Mouse (Mus musculus) embryonic fibroblast, embryonic 13.5 days (primary cell): Measurements from ENCODE around the gene Gm47841. TPM values are rescaled to one million over a fixed set of nuclear protein-coding genes. Genes with fewer than 3 reads are reported as not detected.
A peak's percentile ranks its signal among the peaks of the same experiment; 100 is the strongest.

Experiments
- H3K27ac ChIP-seq: 2 replicates; pipeline ENCODE4 v1.5.1; 2012; ENCODE audit warnings: low read length, control low read depth, inconsistent platforms; ENCODE audit not compliant: insufficient read depth
- H3K4me1 ChIP-seq: 2 replicates; pipeline ENCODE4 v1.6.1; 2011; ENCODE audit warnings: low read length; ENCODE audit not compliant: control insufficient read depth, insufficient read depth
- H3K4me3 ChIP-seq: 2 replicates; pipeline ENCODE4 v1.5.1; 2011; ENCODE audit warnings: mild to moderate bottlenecking, control low read depth, low read length; ENCODE audit not compliant: insufficient read depth
- CTCF ChIP-seq: IDR thresholded peaks from 2 replicates; pipeline ENCODE4 v1.5.1; 2011; ENCODE audit warnings: mild to moderate bottlenecking, control low read depth, low read length, moderate library complexity, borderline replicate concordance; ENCODE audit not compliant: insufficient read depth
- POLR2A ChIP-seq: IDR thresholded peaks from 2 replicates; pipeline ENCODE4 v1.6.1; 2011; ENCODE audit warnings: low read depth, mild to moderate bottlenecking, control low read depth, low read length, moderate library complexity
- polyA plus RNA-seq: library from polyadenylated mRNA; stranded (reverse); fragments of >200 nt; gene quantifications from 2 replicates; pipeline ENCODE4 v1.2.4, GENCODE M21; 2011; ENCODE audit warnings: low read depth; ENCODE audit not compliant: missing spikeins, insufficient read length

Gm47841 gene
- not detected in 2 replicates for polyA plus RNA-seq

- Histone ChIP-seq H3K4me3 (peak within 1 kb of the TSS; percentile 33), H3K27ac (no peak within 1 kb of the TSS), H3K4me1 (no peaks in the 10 kb centered on the region)
- TF ChIP-seq POLR2A, result no peak
Observed at GRCm38 (mm10) chr15:101047194-101047555, at the start of gene Gm47841. Gm47841 (minus strand) TSS chr15:101047397.

DNA sequence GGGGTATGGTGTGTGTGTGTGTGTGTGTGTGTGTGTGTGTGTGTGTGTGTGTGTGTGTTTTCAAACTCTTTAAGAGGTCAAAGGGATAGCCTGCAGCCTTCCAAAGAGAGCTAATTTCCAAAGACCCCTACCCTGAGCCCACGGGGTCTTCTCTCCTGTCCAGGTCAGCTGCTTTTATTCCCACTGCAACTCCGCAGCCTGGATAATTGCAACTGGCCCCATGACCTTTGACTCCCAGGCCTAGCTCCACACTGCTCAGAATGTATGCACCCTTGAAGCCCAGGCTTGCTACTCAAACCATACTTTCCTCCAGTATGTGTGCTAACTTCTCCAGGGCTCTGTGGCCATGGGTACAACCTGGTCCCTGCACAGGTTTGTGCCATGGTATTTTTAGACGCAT lies 48.2 kb upstream of the Gm47841 start:
- TF ChIP-seq CTCF, result no peak
- no peak for TF ChIP-seq POLR2A

GRCm38 (mm10) chr15:101094979-101095378 lies 47.8 kb upstream of the Gm47841 start:
- TF ChIP-seq CTCF (no peak), POLR2A (no peak)
- H3K4me1 ChIP-seq, result 0 out of 2 replicates have a peak, but pooled peaks cover 2% of the 10 kb centered on the region
- no peak overlapping the region for H3K4me3 ChIP-seq
- H3K27ac ChIP-seq, result no peak overlapping the region

More for the DNA sequence above, 48.2 kb upstream of the Gm47841 start:
- Histone ChIP-seq H3K27ac (no peak overlapping the region), H3K4me3 (no peak overlapping the region), H3K4me1 (0 out of 2 replicates have a peak, but pooled peaks cover 2% of the 10 kb centered on the region)

- Histone ChIP-seq H3K4me1 (0 out of 2 replicates have a peak, but pooled peaks cover 2% of the 10 kb centered on the region), H3K4me3 (no peak overlapping the region), H3K27ac (no peak overlapping the region)
- TF ChIP-seq CTCF (no peak), POLR2A (no peak)
Observed at GRCm38 (mm10) chr15:101093988-101094387, 46.8 kb upstream of the Gm47841 start.

DNA sequence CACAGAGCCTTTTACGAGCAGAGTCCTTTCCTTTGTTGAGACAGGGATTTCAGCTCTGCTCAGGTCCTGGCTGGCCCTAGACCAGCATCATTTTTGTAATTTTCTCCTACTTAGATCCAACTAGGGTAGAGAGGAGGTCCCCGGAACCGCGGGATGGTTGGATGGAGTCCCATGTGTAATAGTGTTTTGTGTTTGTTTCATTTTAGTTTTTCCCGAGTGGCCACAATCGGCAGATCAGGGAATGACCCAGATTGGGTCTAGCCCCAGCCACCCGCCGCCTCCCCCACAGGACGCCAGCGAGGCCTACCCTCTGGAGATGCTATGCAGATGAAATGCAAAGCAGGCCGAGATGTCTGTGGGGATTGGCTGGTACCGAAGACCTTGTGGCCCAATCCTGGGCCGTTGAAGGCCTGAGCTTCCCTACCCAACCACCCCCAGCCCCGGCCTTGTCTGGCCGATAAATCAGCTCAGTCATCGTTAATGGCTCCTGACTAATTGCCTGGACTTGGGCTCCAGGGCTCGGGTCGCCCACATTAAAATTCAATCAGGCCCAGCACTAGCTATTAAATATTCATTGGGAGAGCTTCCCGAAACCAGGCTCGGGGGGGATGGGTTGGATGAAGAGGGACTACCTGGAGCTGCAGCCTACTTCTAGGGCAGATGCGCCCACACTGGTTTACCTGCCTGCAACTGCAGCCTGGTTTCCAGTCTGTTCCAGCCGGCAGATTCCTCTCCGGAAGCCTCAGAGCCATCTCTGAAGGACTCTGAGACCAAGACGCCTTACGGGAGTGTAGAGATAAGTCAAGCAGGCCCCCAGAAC lies 45.8 kb upstream of the Gm47841 start:
- H3K4me3 ChIP-seq, result no peak overlapping the region
- no peak overlapping the region for H3K27ac ChIP-seq
- H3K4me1 ChIP-seq, result 0 out of 2 replicates have a peak, but pooled peaks cover 2% of the 10 kb centered on the region
- TF ChIP-seq CTCF (no peak), POLR2A (no peak)

DNA sequence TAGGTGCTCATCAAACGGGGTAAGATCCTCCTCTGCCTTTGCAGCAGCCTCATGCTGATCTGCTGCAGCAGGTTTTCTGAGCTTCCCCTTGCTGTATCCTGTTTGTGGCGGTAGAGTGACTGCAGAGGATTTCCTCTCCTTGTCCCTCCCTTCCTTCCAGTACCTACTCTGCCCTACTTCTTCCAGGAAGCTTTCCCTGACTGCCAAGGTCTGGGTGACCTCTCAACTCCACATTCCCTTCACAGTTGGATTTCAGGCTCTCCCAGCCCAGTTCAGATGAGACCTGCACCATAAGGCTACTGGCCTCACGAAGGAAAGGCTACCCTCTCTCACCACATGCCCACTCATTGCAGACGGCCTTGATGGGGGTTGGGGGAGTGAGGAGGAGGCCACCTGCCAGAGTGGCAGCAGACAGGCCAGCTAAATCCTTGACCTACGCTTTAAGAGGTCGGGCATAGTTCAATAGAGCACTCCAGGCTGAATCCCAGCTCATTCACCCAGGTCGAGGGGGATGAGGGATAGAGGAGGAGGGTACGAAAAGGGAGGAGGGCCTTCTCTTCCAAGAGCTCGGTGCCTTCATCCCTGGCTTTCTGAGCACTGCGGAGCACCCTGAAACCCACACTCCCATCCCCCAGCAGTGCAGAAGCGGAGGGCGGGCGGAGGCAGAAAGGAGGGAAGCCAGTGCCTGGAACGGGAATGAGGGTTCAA lies 45.1 kb upstream of the Gm47841 start:
- Histone ChIP-seq H3K4me3 (no peak overlapping the region), H3K4me1 (no peaks in the 10 kb centered on the region), H3K27ac (no peak overlapping the region)
- TF ChIP-seq CTCF (no peak), POLR2A (no peak)

DNA sequence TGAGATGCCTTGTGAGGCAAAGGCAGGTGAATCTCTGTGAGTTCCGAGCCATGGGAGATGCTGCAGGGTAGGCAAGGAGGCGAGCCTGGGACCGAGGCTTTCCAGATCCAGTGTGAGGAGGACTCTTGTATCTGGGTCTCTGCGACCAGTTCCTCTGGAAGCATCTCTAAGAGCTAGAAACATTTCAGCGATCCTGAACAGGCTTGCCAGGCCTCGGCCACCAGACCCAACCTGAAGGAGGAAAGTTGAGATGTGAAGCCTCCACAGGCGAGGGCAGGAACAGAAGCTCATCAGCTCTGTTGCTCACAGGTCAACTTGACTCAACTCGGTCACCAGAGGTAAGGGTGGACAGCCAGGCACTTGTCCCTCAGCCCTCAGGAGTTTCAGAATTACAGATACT lies 44.4 kb upstream of the Gm47841 start:
- Histone ChIP-seq H3K4me3 (no peak overlapping the region), H3K27ac (no peak overlapping the region), H3K4me1 (no peaks in the 10 kb centered on the region)
- no peak for TF ChIP-seq CTCF
- no peak for TF ChIP-seq POLR2A

DNA sequence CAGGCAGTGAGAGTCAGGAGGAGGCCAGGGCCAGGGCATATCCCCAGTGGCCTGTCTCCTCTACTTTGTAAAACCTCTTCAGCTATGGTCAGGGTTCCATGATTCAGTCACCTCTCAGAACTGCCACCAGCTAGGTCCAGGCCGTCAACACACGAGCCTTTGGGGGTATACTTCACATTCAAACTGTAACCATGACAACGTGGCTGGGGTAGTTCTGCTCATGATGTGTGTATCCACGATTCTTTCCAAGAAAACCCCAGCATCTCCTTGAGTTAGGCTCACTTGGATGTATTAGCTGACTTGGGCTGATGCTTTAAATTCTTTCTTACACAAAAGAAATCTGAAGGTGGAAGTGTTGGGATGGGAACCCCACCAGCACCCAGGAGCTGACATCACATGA lies 41.1 kb upstream of the Gm47841 start:
- H3K27ac ChIP-seq, result no peak overlapping the region
- no peak overlapping the region for H3K4me3 ChIP-seq
- no peak for TF ChIP-seq POLR2A
- no peaks in the 10 kb centered on the region for H3K4me1 ChIP-seq

DNA sequence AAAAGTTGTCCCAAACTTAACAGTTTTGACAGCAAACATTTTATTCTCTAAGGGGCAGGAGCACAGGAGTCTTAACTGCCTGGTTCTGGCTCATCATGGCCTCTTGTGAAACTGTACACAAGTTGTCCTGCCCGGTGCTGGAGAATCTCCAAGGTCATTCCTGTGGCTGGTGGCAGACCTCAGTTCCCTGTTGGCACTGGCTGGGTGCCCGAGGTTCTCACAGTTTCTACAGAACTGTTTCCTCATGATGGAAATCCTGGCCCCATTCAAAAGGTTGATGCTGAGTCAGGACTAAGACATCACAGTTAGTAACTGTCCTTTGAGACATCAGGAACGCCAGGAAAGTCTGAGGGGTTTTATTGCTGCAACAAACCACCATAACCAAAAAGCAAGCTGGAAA lies 39.8 kb upstream of the Gm47841 start:
- TF ChIP-seq CTCF (no peak), POLR2A (no peak)
- Histone ChIP-seq H3K4me1 (no peaks in the 10 kb centered on the region), H3K27ac (no peak overlapping the region), H3K4me3 (no peak overlapping the region)

GRCm38 (mm10) chr15:101086451-101086850 lies 39.3 kb upstream of the Gm47841 start:
- Histone ChIP-seq H3K4me1 (no peaks in the 10 kb centered on the region), H3K27ac (no peak overlapping the region), H3K4me3 (no peak overlapping the region)
- no peak for TF ChIP-seq CTCF
- no peak for TF ChIP-seq POLR2A
